Mouse (Mus musculus) myocyte (in vitro differentiated cells): ENCODE results near the gene Itsn1.

Experiments used
- CEBPB ChIP-seq: IDR thresholded peaks from 2 replicates; pipeline ENCODE4 v1.6.1; 2011; ENCODE audit warnings: mild to moderate bottlenecking, moderate library complexity; ENCODE audit not compliant: poor library complexity, insufficient read depth, severe bottlenecking
- POLR2A ChIP-seq: IDR thresholded peaks from one replicate; pipeline ENCODE4 v1.6.1; 2011; ENCODE audit warnings: low read depth, mild to moderate bottlenecking, control low read depth, moderate library complexity; ENCODE audit not compliant: insufficient read length
- TCF12 ChIP-seq: IDR thresholded peaks from one replicate; pipeline ENCODE4 v1.6.1; 2011; ENCODE audit warnings: mild to moderate bottlenecking, control low read depth; ENCODE audit not compliant: poor library complexity, insufficient read depth, severe bottlenecking
- TCF3 ChIP-seq: IDR thresholded peaks from one replicate; pipeline ENCODE4 v1.6.1; 2011; ENCODE audit warnings: low read depth, control low read depth; ENCODE audit not compliant: insufficient read length

GRCm38 (mm10) chr16:91938141-91938540 is 209.1 kb downstream of the Itsn1 start:
- TF ChIP-seq POLR2A: no peak
- TF ChIP-seq TCF12: no peak
- no peak for TF ChIP-seq CEBPB
- TF ChIP-seq TCF3: no peak
